Mouse (Mus musculus) midbrain, embryonic 13.5 days (tissue): ENCODE results near the gene Camta1. TPM values are rescaled to one million over a fixed set of nuclear protein-coding genes. Genes with fewer than 3 reads are reported as not detected.
A peak's percentile ranks its signal among the peaks of the same experiment; 100 is the strongest.

Source experiments
- ATAC-seq: fragments of 200-750 bp; cut with Nextera tagmentation; 2 replicates; pipeline ENCODE4 v1.8.0; 2017; ENCODE audit warnings: mild to moderate bottlenecking, moderate TSS enrichment, moderate library complexity
- H3K27ac ChIP-seq: fragments of 300-500 bp; sonication (generic); 2 replicates; pipeline ENCODE4 v1.5.1; 2015; ENCODE audit warnings: inconsistent platforms, mild to moderate bottlenecking, moderate library complexity
- H3K27me3 ChIP-seq: fragments of 300-500 bp; sonication (generic); 2 replicates; pipeline ENCODE4 v1.6.1; 2015; ENCODE audit warnings: mild to moderate bottlenecking, inconsistent platforms
- H3K36me3 ChIP-seq: fragments of 300-500 bp; sonication (generic); 2 replicates; pipeline ENCODE4 v1.6.1; 2015; ENCODE audit warnings: mild to moderate bottlenecking, inconsistent platforms
- H3K4me1 ChIP-seq: fragments of 300-500 bp; sonication (generic); replicated peaks from 2 replicates; pipeline ENCODE4 v1.6.1; 2015; ENCODE audit warnings: inconsistent platforms
- H3K4me2 ChIP-seq: fragments of 300-500 bp; sonication (generic); replicated peaks from 2 replicates; pipeline ENCODE4 v1.6.1; 2015; ENCODE audit warnings: moderate library complexity, mild to moderate bottlenecking, inconsistent platforms
- H3K4me3 ChIP-seq: fragments of 300-500 bp; sonication (generic); replicated peaks from 2 replicates; pipeline ENCODE4 v1.5.1; 2015; ENCODE audit warnings: mild to moderate bottlenecking, inconsistent platforms
- H3K9ac ChIP-seq: fragments of 300-500 bp; sonication (generic); replicated peaks from 2 replicates; pipeline ENCODE4 v1.6.1; 2015; ENCODE audit warnings: mild to moderate bottlenecking, inconsistent platforms
- H3K9me3 ChIP-seq: fragments of 300-500 bp; sonication (generic); 2 replicates; pipeline ENCODE4 v1.6.1; 2016; ENCODE audit warnings: mild to moderate bottlenecking, inconsistent platforms
- WGBS: fragments of 180-500 bp; shearing (Covaris S2); methylation state at CpG from one replicate; pipeline ENCODE4 v1.1.7; 2015; 5-methylcytosine and 5-hydroxymethylcytosine counted together
- polyA plus RNA-seq: library from polyadenylated mRNA; unstranded; fragments of >200 nt; fragmentation: Nextera tagmentation; extraction: Ambion mirVana; gene quantifications from 2 replicates; pipeline ENCODE4 v1.2.1, GENCODE M21; 2015

Gene Camta1
- polyA plus RNA-seq, 1 experiment from 2014 or later = 163 TPM

GRCm38 (mm10) chr4:151346673-151347072 is 515.0 kb downstream of the Camta1 start:
- WGBS = 80% methylated on average over 12 of the region's 12 CpGs
- Histone ChIP-seq H3K27ac (peak overlapping the region; percentile 26), H3K4me3 (no peak overlapping the region), H3K9me3 (no peaks in the 10 kb centered on the region), H3K27me3 (no peaks in the 10 kb centered on the region), H3K4me1 (peaks cover 13% of the 10 kb centered on the region; the same call in 1 of the 2 replicates), H3K9ac (no peak overlapping the region), H3K4me2 (no peak overlapping the region), H3K36me3 (no peaks in the 10 kb centered on the region)
- no peak for ATAC-seq

GRCm38 (mm10) chr4:151344811-151345210 is 516.9 kb downstream of the Camta1 start:
- Histone ChIP-seq H3K9ac (no peak overlapping the region), H3K27me3 (no peaks in the 10 kb centered on the region), H3K4me2 (no peak overlapping the region), H3K4me1 (peaks cover 13% of the 10 kb centered on the region; the same call in 1 of the 2 replicates), H3K36me3 (no peaks in the 10 kb centered on the region), H3K4me3 (no peak overlapping the region), H3K9me3 (no peaks in the 10 kb centered on the region), H3K27ac (no peak overlapping the region)
- no peak for ATAC-seq
- 61% methylated on average over 10 of the region's 10 CpGs for WGBS

GRCm38 (mm10) chr4:151339421-151339820 is 522.3 kb downstream of the Camta1 start:
- no peak overlapping the region for H3K9ac ChIP-seq
- 77% methylated on average over 7 of the region's 7 CpGs for WGBS
- H3K36me3 ChIP-seq = no peaks in the 10 kb centered on the region
- H3K4me3 ChIP-seq = no peak overlapping the region
- no peak for ATAC-seq
- H3K27ac ChIP-seq = no peak overlapping the region
- no peak overlapping the region for H3K4me2 ChIP-seq
- no peaks in the 10 kb centered on the region for H3K9me3 ChIP-seq
- H3K27me3 ChIP-seq = peaks cover 4% of the 10 kb centered on the region; the same call in 1 of the 2 replicates
- peaks cover 10% of the 10 kb centered on the region for H3K4me1 ChIP-seq

GRCm38 (mm10) chr4:151338931-151339330 is 522.7 kb downstream of the Camta1 start:
- H3K27ac ChIP-seq = no peak overlapping the region
- H3K36me3 ChIP-seq = no peaks in the 10 kb centered on the region
- no peak overlapping the region for H3K9ac ChIP-seq
- no peak for ATAC-seq
- WGBS = 86% methylated on average over 7 of the region's 7 CpGs
- H3K4me2 ChIP-seq = no peak overlapping the region
- peaks cover 4% of the 10 kb centered on the region; the same call in 1 of the 2 replicates for H3K27me3 ChIP-seq
- H3K4me1 ChIP-seq = peaks cover 10% of the 10 kb centered on the region
- no peak overlapping the region for H3K4me3 ChIP-seq
- H3K9me3 ChIP-seq = no peaks in the 10 kb centered on the region

- H3K27ac ChIP-seq = no peak overlapping the region
- H3K36me3 ChIP-seq = no peaks in the 10 kb centered on the region
- H3K4me3 ChIP-seq = no peak overlapping the region
- no peaks in the 10 kb centered on the region for H3K9me3 ChIP-seq
- ATAC-seq = no peak
- no peak overlapping the region for H3K4me2 ChIP-seq
- peaks cover 4% of the 10 kb centered on the region; the same call in 1 of the 2 replicates for H3K27me3 ChIP-seq
- peaks cover 15% of the 10 kb centered on the region for H3K4me1 ChIP-seq
- 29% methylated on average over 11 of the region's 11 CpGs for WGBS
- H3K9ac ChIP-seq = no peak overlapping the region
These were observed 524.1 kb downstream of the Camta1 start for GRCm38 (mm10) chr4:151337543-151337942.

- H3K27me3 ChIP-seq = peaks cover 4% of the 10 kb centered on the region; the same call in 1 of the 2 replicates
- no peaks in the 10 kb centered on the region for H3K36me3 ChIP-seq
- no peak overlapping the region for H3K27ac ChIP-seq
- no peak overlapping the region for H3K9ac ChIP-seq
- 85% methylated on average over 13 of the region's 13 CpGs for WGBS
- H3K9me3 ChIP-seq = no peaks in the 10 kb centered on the region
- no peak overlapping the region for H3K4me3 ChIP-seq
- no peak for ATAC-seq
- H3K4me2 ChIP-seq = no peak overlapping the region
- peaks cover 21% of the 10 kb centered on the region for H3K4me1 ChIP-seq
These were observed 525.3 kb downstream of the Camta1 start for GRCm38 (mm10) chr4:151336413-151336812.

- Histone ChIP-seq H3K9ac (no peak overlapping the region), H3K4me1 (peaks cover 19% of the 10 kb centered on the region), H3K4me3 (no peak overlapping the region), H3K27ac (no peak overlapping the region), H3K9me3 (no peaks in the 10 kb centered on the region), H3K4me2 (no peak overlapping the region), H3K27me3 (peaks cover 4% of the 10 kb centered on the region; the same call in 1 of the 2 replicates), H3K36me3 (no peaks in the 10 kb centered on the region)
- 45% methylated on average over 23 of the region's 23 CpGs for WGBS
- ATAC-seq = no peak
These were observed 526.5 kb downstream of the Camta1 start for GRCm38 (mm10) chr4:151334951-151335742.

GRCm38 (mm10) chr4:151332074-151332849 is 529.4 kb downstream of the Camta1 start:
- peak; percentile 49 for ATAC-seq
- H3K4me2 ChIP-seq = no peak overlapping the region
- no peaks in the 10 kb centered on the region for H3K36me3 ChIP-seq
- H3K27ac ChIP-seq = peak overlapping the region; percentile 45; the same call in 1 of the 2 replicates
- H3K9ac ChIP-seq = no peak overlapping the region
- no peak overlapping the region for H3K4me3 ChIP-seq
- peaks cover 12% of the 10 kb centered on the region for H3K4me1 ChIP-seq
- H3K27me3 ChIP-seq = peaks cover 4% of the 10 kb centered on the region; the same call in 1 of the 2 replicates
- H3K9me3 ChIP-seq = no peaks in the 10 kb centered on the region
- WGBS = 64% methylated on average over 19 of the region's 19 CpGs

- WGBS = 69% methylated on average over 8 of the region's 8 CpGs
- H3K36me3 ChIP-seq = no peaks in the 10 kb centered on the region
- no peaks in the 10 kb centered on the region for H3K9me3 ChIP-seq
- no peaks in the 10 kb centered on the region; the same call in 1 of the 2 replicates for H3K27me3 ChIP-seq
- H3K4me3 ChIP-seq = no peak overlapping the region
- H3K9ac ChIP-seq = no peak overlapping the region
- no peak for ATAC-seq
- peaks cover 12% of the 10 kb centered on the region for H3K4me1 ChIP-seq
- no peak overlapping the region for H3K4me2 ChIP-seq
- H3K27ac ChIP-seq = no peak overlapping the region
These were observed 530.7 kb downstream of the Camta1 start for GRCm38 (mm10) chr4:151330983-151331382.

- Histone ChIP-seq H3K27ac (no peak overlapping the region), H3K9ac (no peak overlapping the region), H3K27me3 (no peaks in the 10 kb centered on the region), H3K9me3 (no peaks in the 10 kb centered on the region), H3K36me3 (no peaks in the 10 kb centered on the region), H3K4me2 (no peak overlapping the region), H3K4me1 (peaks cover 12% of the 10 kb centered on the region), H3K4me3 (no peak overlapping the region)
- 88% methylated on average over 6 of the region's 6 CpGs for WGBS
- no peak for ATAC-seq
These were observed 533.6 kb downstream of the Camta1 start for GRCm38 (mm10) chr4:151328071-151328470.

GRCm38 (mm10) chr4:151326971-151327686 is 534.5 kb downstream of the Camta1 start:
- Histone ChIP-seq H3K27ac (no peak overlapping the region), H3K9ac (no peak overlapping the region), H3K4me1 (peaks cover 3% of the 10 kb centered on the region), H3K4me3 (no peak overlapping the region), H3K9me3 (no peaks in the 10 kb centered on the region), H3K4me2 (no peak overlapping the region), H3K27me3 (no peaks in the 10 kb centered on the region), H3K36me3 (no peaks in the 10 kb centered on the region)
- no peak for ATAC-seq
- 91% methylated on average over 8 of the region's 8 CpGs for WGBS
